Mouse (Mus musculus): ENCODE data around the gene Cdk11b.

The Cdk11b gene

DNA sequence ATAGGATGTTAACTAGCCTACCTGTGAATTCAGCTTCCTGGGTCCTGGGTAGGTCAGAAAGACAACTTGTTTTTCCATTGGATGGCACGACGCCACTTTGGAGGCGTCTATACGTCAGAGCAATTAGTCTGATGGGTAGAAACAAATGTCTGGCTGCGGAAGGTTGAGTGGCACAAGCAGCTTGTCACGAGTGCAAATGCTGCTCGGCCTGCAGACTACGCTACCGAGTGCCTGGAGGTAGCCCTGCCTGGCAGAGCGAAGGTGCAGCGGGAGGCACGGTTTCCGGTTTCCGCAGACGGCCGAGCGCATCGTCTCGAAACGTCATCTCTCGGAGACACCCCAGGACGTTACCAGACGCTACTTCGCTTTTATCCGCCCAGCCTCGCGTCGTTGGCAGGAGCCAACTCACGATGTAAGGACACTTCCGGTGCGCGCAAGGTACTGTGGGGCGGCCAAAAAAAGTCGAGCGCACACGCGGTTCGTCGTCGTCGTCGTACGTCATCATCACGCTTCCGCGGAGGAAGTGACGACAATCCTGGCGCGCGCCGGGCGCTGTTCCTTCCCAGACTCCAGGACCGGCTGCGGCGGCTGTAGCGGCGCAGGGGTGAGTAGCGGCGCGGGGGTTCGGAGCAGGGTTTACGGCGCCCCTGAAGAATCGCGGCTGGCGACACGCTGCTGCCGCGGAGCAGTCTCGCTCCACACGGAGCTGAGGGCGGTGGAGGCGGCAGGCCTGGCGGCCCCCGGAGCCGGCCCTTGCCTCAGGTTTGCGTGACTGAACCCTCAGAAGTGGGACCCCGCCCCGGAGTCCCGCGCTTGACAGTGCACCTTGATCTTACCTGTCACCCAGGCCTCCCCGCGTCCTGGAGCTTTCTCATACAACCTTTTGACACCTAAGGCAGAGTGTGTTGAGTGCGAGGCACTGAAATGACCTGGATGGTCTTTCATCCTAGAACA is at the start of gene Cdk11b:
Gene Cdk11b, plus strand, starts transcription at position 517 of the 954 bp plus-strand sequence.
- DNase-seq (ENCODE audit: low spot score in 2 of 2) = peak; percentile 92 to 94

DNA sequence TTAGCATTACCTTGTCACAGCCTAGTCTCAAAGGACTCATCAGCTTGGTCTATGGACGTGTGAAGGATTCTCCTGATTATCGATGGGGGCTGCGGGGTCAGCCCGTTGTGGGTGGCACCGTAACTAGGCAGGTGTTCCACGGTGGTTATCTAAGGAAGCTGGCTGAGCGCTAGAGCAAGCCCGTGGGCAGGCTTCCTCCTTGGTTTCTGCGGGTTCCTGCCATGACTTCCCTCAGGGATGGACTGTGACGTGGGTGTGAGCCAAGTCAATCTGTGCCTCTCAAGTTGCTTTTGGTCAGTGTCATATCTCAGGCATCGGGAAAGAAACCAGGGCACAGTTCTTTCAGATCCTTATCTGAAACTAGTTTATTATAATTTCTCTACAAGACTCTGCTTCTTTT is 49.7 kb upstream of the Cdk11b start:
- no peak for DNase-seq (ENCODE audit: low spot score in 2 of 2)

DNA sequence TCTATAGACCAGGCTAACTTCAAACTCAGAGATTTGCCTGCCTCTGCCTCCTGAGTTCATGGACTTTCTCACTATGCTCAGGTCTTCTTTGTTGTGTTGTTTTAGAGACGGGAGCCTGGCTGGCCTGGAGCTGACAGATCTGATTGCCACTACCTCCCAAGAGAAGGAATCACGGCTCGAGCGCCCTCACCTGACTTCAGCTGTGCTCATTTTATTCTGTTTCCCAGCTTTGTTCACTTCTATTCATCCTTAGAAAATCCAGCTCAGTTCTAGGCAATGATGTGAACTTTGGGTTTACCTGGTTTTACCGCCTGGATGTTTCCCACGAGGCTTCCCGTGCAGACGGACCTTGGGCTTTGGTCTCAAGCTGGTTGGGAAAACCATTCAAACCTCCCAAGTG is 49.1 kb upstream of the Cdk11b start:
- DNase-seq (ENCODE audit: low spot score in 2 of 2) = no peak

- no peak for DNase-seq (ENCODE audit: low spot score in 2 of 2)
Measured at GRCm38 (mm10) chr4:155577132-155577531, 47.5 kb upstream of the Cdk11b start.

- DNase-seq (ENCODE audit: low spot score in 2 of 2) = no peak
Measured at GRCm38 (mm10) chr4:155577741-155578140, 46.9 kb upstream of the Cdk11b start.

DNA sequence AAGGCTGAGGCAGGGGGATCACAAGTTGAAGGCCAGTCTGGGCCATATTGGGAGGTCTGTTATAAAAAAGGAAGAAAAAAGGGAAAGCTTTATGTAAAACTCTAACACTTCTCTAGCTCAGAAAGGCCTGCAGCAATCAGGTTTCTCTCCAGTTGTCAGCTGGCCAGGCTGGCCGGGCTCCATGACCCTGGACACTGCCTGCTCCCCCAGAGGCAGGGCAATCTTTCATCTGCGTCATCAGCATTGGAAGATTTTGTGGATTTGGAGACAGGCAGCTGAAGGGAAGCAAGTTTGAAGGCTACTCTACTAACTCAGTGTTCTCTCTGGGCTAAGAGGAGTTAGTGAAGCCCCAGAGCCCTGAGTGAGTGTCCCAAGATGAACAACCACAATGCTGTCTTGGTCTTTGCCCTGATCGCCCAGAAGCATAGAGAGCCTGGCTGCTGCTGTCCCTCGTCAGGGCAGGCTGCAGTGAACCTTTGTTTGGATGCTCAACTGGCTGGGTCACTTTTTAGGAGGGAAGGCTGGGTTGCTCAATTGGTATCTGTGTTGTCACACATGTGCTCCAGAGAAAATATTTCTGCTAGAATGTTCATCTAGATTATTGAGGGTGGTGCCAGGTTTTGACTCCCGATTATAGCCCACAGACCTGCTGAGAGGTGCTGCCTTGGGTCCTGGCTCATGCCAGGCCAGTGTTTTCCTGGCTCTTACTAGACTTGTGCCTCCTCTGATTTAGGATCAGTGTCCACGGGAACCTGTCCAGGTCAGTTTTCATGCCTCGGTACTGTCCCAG is 46.1 kb upstream of the Cdk11b start:
- peak; percentile 30 to 68 for DNase-seq (ENCODE audit: low spot score in 2 of 2)

GRCm38 (mm10) chr4:155580420-155580819 is 44.2 kb upstream of the Cdk11b start:
- no peak for DNase-seq (ENCODE audit: low spot score in 2 of 2)

DNA sequence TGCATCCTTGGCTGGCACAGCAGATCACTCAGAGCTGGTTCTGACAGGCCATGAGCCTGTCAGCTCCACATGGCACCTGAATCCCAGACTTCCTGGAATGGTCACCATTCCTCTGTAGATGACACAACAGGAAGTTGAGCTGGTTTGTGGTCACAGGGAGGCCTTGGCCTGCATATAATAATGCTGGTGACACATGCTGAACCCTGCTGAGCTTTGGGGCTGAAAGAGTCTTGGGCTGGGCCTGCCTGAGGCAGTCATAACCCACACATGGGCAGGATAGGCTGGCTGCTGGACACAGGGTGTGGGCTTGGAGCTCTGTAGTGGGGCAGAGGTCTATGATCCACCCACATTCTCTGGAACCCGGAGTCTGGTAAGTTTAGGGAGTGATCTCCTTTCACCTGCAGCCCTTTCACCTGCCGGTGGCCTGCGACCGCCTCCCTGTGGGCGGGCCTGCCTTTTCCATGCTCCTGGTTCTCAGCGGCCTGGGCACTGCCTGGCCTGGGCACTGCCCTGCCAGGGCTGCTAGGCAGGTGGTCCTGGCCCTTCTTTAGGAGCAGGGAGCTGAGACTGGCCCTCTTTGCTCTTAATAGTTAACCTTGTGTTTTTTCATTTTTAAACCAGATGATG is 42.3 kb upstream of the Cdk11b start:
- no peak for DNase-seq (ENCODE audit: low spot score in 2 of 2)

- no peak for DNase-seq (ENCODE audit: low spot score in 2 of 2)
Measured at GRCm38 (mm10) chr4:155589356-155589755, 35.3 kb upstream of the Cdk11b start.

- no peak for DNase-seq (ENCODE audit: low spot score in 2 of 2)
Measured at GRCm38 (mm10) chr4:155591012-155591719, 33.5 kb upstream of the Cdk11b start.

DNA sequence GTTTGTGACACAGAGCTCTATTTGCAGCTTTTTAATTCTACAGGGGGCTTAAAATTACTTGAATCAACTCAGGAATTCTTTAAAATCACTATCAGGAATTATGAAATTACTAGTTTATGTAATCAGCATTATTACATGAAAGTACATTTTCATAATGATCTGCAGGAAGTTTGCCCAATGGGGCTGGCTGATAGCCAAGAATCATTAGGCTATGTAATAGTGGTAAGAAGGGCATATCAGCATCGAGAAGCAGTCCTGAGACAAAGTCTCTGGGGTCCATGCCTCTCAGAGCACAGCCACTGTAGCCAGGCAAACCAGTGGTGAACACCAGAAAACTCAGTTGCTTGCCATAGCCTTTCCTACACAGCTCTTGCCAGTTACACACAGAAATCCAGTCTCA is 30.9 kb upstream of the Cdk11b start:
- no peak for DNase-seq (ENCODE audit: low spot score in 2 of 2)

DNA sequence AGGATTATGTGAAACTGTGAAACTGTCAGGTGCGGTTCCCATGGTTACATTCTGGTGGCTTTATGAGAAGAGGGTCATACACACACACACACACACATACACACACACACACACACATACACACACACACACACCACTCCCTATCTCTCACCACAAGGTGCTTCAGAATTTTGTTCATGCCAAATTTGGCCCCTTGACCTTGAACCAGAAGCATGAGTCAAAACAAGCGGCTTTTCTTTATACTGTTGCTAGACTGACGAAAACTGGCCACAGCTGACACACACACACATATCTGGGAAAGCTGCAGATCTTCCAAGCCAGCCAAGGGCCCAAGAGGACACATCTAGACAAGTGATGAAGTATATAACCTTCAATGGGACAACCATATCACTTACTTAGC is 28.9 kb upstream of the Cdk11b start:
- no peak for DNase-seq (ENCODE audit: low spot score in 2 of 2)

DNA sequence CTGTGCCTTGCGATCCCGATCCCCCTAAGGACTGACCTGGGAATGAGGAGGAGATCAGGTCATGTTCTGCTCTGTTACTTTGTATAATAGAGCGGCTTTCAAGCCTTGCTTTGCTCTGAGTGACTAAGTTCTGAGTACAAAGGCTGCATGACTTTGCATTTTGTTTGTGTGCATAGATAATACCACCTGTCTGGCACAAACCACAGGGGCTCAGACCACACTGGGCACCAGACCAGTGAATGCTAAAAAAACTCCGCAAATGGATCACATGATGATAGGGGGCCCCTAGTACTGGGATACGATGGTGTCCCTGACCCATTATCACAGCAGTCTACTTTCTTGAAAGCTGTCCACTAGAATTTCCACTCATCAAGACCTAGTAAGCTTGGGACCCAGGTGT is 28.0 kb upstream of the Cdk11b start:
- DNase-seq (ENCODE audit: low spot score in 2 of 2) = no peak

DNA sequence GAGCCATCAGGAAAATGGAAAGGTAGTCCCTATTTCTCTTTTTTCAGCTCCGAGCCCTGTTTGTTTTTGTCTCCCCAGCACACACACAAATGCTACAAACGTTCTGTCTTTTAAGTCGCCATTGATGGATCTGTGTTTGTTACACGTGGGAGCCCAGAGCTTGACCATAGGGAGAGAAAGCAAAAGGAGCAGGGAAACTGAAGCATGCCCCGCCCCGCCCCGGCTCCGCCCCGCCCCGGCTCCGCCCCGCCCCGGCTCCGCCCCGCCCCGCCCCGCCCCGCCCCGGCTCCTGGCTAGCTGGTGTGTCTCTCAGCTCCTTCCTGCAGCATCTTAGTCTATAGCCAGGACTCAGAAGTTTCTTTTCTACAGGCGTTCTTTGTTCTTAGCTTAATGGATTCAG is 26.1 kb upstream of the Cdk11b start:
- no peak for DNase-seq (ENCODE audit: low spot score in 2 of 2)

DNA sequence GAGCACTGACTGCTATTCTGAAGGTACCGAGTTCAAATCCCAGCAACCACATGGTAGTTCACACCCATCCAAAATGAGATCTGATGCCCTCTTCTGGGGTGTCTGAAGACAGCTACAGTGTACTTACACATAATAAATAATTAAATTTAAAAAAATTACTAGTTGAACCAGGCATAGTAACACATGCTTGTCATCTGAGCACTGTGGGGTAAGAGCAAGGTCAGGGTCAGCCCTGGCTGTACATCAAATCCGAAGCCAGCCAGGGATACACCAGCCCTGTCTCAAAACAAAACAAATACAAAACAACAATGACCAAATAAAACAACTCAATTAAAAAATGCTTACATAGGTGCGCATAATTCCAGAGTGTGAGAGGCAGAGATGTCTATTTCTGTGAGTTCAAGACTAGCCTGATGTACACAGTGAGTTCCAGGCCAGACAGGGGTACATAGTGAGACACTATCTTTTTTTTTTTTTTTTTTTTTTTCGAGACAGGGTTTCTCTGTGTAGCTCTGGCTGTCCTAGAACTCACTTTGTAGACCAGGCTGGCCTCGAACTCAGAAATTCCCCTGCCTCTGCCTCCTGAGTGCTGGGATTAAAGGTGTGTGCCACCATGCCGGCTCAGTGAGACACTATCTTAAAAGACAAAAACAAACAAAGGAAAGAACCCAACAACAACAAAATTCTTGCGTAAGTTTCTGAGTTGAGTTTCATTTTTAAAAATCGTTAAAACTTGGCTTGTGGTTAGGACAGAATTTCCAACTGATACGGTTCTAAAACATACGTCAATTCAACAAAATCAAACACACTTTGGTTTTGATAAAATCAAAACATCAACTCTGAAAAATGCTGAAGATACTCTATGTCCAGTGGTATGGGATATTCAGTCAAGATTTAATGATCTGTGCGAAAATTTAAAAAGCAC is 24.5 kb upstream of the Cdk11b start:
- DNase-seq (ENCODE audit: low spot score in 2 of 2) = no peak

DNA sequence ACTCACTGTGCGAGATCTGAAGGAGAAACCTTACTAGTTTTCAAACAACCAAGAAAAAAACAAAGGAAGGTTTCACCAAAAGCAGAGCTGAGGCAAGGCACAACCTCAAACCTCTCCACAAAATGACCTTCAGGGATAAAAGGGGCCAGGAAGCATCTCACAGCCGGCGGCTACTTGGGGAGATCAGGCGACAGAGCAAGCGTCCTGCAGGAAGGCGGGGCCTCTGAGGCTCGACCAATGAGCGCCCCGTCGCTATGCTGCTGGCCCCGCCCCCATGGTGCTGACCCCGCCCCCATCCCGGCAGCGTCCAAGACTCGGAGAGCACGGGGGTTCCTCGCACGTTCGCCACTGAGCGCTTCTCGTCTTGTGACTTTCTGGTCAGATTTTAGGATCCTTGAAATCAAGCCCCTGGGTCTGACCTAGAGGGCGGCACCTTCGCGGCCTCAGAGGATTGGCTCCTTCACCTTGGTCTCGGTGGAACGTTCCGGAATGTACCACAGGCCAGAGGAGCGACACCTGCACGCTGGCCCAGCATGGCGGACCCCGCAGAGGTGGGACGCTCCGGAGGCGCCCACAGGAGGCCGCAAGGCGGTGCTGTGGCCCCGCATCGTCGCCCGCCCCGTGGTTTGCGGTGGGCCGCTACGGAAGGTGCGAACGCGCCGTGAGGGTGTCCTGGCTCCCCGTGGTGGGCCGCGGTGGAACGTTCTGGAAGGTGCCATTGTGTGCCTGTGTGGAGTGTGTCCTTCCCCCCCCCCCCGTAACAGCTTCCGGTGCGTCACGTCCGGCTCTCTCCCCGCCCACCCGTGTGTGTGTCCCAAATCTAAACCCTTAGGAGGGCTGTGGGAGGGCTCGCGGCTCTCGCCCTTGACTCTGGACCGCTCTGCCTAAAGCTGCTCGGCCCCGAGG is 23.3 kb upstream of the Cdk11b start, which contains the start of gene Slc35e2:
Gene Slc35e2, plus strand, starts transcription at position 326 of the 906 bp plus-strand sequence.
- peak; percentile 88 to 96 for DNase-seq (ENCODE audit: low spot score in 2 of 2)

DNA sequence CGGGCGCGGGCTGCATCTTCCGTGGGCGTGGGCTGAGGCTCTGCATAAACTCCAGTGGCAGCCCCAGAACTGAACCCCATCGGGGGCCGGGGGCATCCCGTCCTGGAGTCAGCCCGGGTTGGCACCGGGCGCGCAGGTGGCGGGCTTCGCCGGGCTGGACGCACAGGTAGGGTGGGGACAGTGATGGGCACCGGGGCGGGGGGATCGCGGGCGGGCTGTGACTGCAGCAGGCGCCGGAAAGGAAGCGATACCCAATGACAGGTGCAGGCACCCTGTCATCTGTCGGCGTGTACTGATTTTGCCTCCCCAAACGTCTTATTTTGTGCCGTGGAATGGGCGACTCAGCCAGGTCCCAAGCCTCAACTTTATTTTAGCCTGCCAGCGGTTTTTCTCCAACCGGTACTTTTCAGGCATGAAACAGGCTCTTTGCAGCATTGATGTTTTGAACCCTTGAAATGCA is 22.6 kb upstream of the Cdk11b start:
- DNase-seq (ENCODE audit: low spot score in 2 of 2) = no peak

DNA sequence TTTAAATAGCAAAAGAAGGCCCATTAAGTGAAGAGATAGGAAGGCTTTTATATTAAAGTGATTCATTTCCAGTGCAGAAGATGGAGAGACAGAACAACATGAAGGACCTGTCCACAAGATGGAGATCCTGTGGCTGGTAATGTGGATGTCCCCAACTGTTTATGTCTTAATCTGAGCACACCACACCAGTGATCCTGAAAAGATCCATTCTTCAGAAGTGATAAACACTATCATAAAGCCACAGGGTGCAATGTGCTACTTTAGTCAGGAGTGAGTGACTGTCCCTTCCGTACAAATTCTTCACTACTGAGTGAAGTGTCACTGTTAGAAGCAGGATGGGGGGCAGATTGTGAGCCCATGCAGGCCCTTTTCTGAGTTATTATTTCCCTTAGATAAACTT is 21.9 kb upstream of the Cdk11b start:
- DNase-seq (ENCODE audit: low spot score in 2 of 2) = no peak

DNA sequence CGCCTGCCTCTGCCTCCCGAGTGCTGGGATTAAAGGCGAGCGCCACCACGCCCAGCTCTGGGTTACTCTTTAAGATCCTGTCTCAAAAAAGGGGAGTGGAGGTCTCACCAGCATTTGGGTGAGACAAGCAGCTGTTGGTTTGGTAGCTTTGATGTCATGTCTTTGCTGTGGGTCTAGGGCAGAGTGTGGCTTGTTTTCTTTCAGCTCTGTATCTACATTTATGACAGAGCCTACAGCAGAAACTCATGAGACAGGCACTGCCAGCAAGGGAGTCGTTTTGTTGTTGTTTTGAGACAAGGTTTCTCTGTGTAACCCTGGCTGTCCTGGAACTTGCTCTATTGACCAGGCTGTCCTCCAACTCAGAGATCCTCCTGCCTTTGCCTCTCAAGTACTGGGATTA is 20.9 kb upstream of the Cdk11b start:
- DNase-seq (ENCODE audit: low spot score in 2 of 2) = no peak
